Mouse (Mus musculus) ES-Bruce4 (cell line): ENCODE measurements around the gene Fubp3. TPM values are rescaled to one million over a fixed set of nuclear protein-coding genes. Genes with fewer than 3 reads are reported as not detected.

ENCODE experiments used
- H3K27ac ChIP-seq: 2 replicates; pipeline ENCODE4 v1.5.1; 2012; ENCODE audit warnings: low read length, inconsistent platforms; ENCODE audit not compliant: insufficient read depth
- H3K27me3 ChIP-seq: 2 replicates; pipeline ENCODE4 v1.6.1; 2012; ENCODE audit warnings: mild to moderate bottlenecking, low read length, inconsistent platforms; ENCODE audit not compliant: control insufficient read depth, poor library complexity, insufficient read depth, severe bottlenecking
- H3K36me3 ChIP-seq: 2 replicates; pipeline ENCODE4 v1.6.1; 2012; ENCODE audit warnings: inconsistent platforms, mild to moderate bottlenecking, low read length, moderate library complexity; ENCODE audit not compliant: control insufficient read depth, poor library complexity, insufficient read depth, severe bottlenecking
- H3K4me1 ChIP-seq: one replicate; pipeline ENCODE4 v1.8.1; 2011; ENCODE audit warnings: low read length; ENCODE audit not compliant: control insufficient read depth, insufficient read depth
- H3K4me3 ChIP-seq: 2 replicates; pipeline ENCODE4 v1.5.1; 2011; ENCODE audit warnings: low read depth, mild to moderate bottlenecking, low read length
- H3K9ac ChIP-seq: 2 replicates; pipeline ENCODE4 v1.6.1; 2012; ENCODE audit warnings: low read depth, mild to moderate bottlenecking, inconsistent platforms; ENCODE audit not compliant: poor library complexity, severe bottlenecking
- H3K9me3 ChIP-seq: replicated peaks from 2 replicates; pipeline ENCODE4 v1.6.1; 2012; ENCODE audit warnings: mild to moderate bottlenecking, low read length, inconsistent platforms; ENCODE audit not compliant: control insufficient read depth, poor library complexity, insufficient read depth, severe bottlenecking
- CTCF ChIP-seq: IDR thresholded peaks from one replicate; pipeline ENCODE4 v1.8.1; 2011; ENCODE audit warnings: low read depth, low read length
- EP300 ChIP-seq: IDR thresholded peaks from 2 replicates; pipeline ENCODE4 v1.6.1; 2011; ENCODE audit warnings: low read depth, low read length; ENCODE audit not compliant: insufficient read depth
- POLR2A ChIP-seq: IDR thresholded peaks from one replicate; pipeline ENCODE4 v1.8.1; 2011; ENCODE audit warnings: low read length; ENCODE audit not compliant: insufficient read depth
- polyA plus RNA-seq: library from polyadenylated mRNA; stranded (reverse); fragments of >200 nt; gene quantifications from 2 replicates; pipeline ENCODE4 v1.2.4, GENCODE M21; 2011; ENCODE audit warnings: low read depth; ENCODE audit not compliant: missing spikeins, insufficient read depth, insufficient read length

The Fubp3 gene
- polyA plus RNA-seq, 1 experiment = 83.7 TPM

- H3K4me3 ChIP-seq = no peak overlapping the region
- H3K36me3 ChIP-seq = peaks cover 36% of the 10 kb centered on the region
- H3K27me3 ChIP-seq = no peaks in the 10 kb centered on the region
- no peak overlapping the region for H3K9ac ChIP-seq
- H3K4me1 ChIP-seq = peaks cover 2% of the 10 kb centered on the region
- TF ChIP-seq CTCF (no peak), POLR2A (no peak), EP300 (no peak)
- no peaks in the 10 kb centered on the region for H3K9me3 ChIP-seq
- H3K27ac ChIP-seq = no peak overlapping the region
Observed at GRCm38 (mm10) chr2:31612627-31613026, 40.2 kb downstream of the Fubp3 start.

GRCm38 (mm10) chr2:31613781-31614180 lies 41.3 kb downstream of the Fubp3 start:
- no peak overlapping the region for H3K27ac ChIP-seq
- peaks cover 3% of the 10 kb centered on the region for H3K4me1 ChIP-seq
- TF ChIP-seq POLR2A = no peak
- TF ChIP-seq CTCF = no peak
- TF ChIP-seq EP300 = no peak
- no peak overlapping the region for H3K4me3 ChIP-seq
- H3K9ac ChIP-seq = no peak overlapping the region
- H3K27me3 ChIP-seq = no peaks in the 10 kb centered on the region
- peaks cover 28% of the 10 kb centered on the region for H3K36me3 ChIP-seq
- no peaks in the 10 kb centered on the region for H3K9me3 ChIP-seq

- H3K27me3 ChIP-seq = no peaks in the 10 kb centered on the region
- no peak for TF ChIP-seq CTCF
- TF ChIP-seq EP300 = no peak
- TF ChIP-seq POLR2A = no peak
Observed at GRCm38 (mm10) chr2:31618484-31619161, 46.2 kb downstream of the Fubp3 start.

GRCm38 (mm10) chr2:31619208-31619607 lies 46.8 kb downstream of the Fubp3 start:
- no peak for TF ChIP-seq CTCF
- Histone ChIP-seq H3K9ac (no peak overlapping the region), H3K27me3 (no peaks in the 10 kb centered on the region), H3K9me3 (no peaks in the 10 kb centered on the region), H3K36me3 (peaks cover 5% of the 10 kb centered on the region), H3K27ac (no peak overlapping the region), H3K4me3 (no peak overlapping the region), H3K4me1 (peaks cover 3% of the 10 kb centered on the region)

More at GRCm38 (mm10) chr2:31618484-31619161, 46.2 kb downstream of the Fubp3 start:
- Histone ChIP-seq H3K4me3 (no peak overlapping the region), H3K4me1 (peaks cover 3% of the 10 kb centered on the region), H3K9me3 (no peaks in the 10 kb centered on the region), H3K27ac (peak overlapping the region; percentile 46; the same call in 1 of the 2 replicates), H3K9ac (no peak overlapping the region), H3K36me3 (peaks cover 5% of the 10 kb centered on the region)

GRCm38 (mm10) chr2:31633531-31633930 lies 61.1 kb downstream of the Fubp3 start:
- H3K27me3 ChIP-seq = peaks cover 26% of the 10 kb centered on the region
- no peaks in the 10 kb centered on the region for H3K4me1 ChIP-seq
- no peak overlapping the region for H3K9ac ChIP-seq
- no peak overlapping the region for H3K4me3 ChIP-seq
- no peak for TF ChIP-seq EP300
- no peak for TF ChIP-seq CTCF
- no peak for TF ChIP-seq POLR2A
- H3K9me3 ChIP-seq = no peaks in the 10 kb centered on the region
- H3K27ac ChIP-seq = no peak overlapping the region
- no peaks in the 10 kb centered on the region for H3K36me3 ChIP-seq

- no peaks in the 10 kb centered on the region for H3K4me1 ChIP-seq
- H3K4me3 ChIP-seq = peak overlapping the region; percentile 32
- H3K27ac ChIP-seq = no peak overlapping the region
- H3K9ac ChIP-seq = peak overlapping the region; percentile 52
- TF ChIP-seq CTCF (no peak), EP300 (0 out of 2 replicates have a peak, but pooled peaks have one; percentile 53)
- no peaks in the 10 kb centered on the region for H3K9me3 ChIP-seq
- H3K27me3 ChIP-seq = peaks cover 41% of the 10 kb centered on the region
- H3K36me3 ChIP-seq = no peaks in the 10 kb centered on the region
Observed at GRCm38 (mm10) chr2:31635281-31636137, 63.1 kb downstream of the Fubp3 start.
